Mouse (Mus musculus) midbrain, embryonic 10.5 days (tissue): ENCODE measurements around the gene Mamstr. TPM values are rescaled to one million over a fixed set of nuclear protein-coding genes. Genes with fewer than 3 reads are reported as not detected.

ENCODE experiments used
- DNase-seq: peaks from one replicate; pipeline ENCODE4 v3.0.0-alpha.2; 2017; ENCODE audit warnings: low spot score
- H3K27ac ChIP-seq: fragments of 300-500 bp; sonication (generic); replicated peaks from 2 replicates; pipeline ENCODE4 v1.5.1; 2016; ENCODE audit warnings: mild to moderate bottlenecking
- H3K27me3 ChIP-seq: fragments of 300-500 bp; sonication (generic); 2 replicates; pipeline ENCODE4 v1.6.1; 2016; ENCODE audit warnings: low read depth, mild to moderate bottlenecking; ENCODE audit not compliant: poor library complexity, severe bottlenecking
- H3K36me3 ChIP-seq: fragments of 300-500 bp; sonication (generic); 2 replicates; pipeline ENCODE4 v1.6.1; 2016; ENCODE audit warnings: mild to moderate bottlenecking, moderate library complexity
- H3K4me1 ChIP-seq: fragments of 300-500 bp; sonication (generic); 2 replicates; pipeline ENCODE4 v1.6.1; 2016
- H3K4me3 ChIP-seq: fragments of 300-500 bp; sonication (generic); 2 replicates; pipeline ENCODE4 v1.5.1; 2016; ENCODE audit warnings: mild to moderate bottlenecking, moderate library complexity
- H3K9me3 ChIP-seq: fragments of 300-500 bp; sonication (generic); replicated peaks from 2 replicates; pipeline ENCODE4 v1.6.1; 2016; ENCODE audit warnings: mild to moderate bottlenecking
- WGBS: fragments of 180-500 bp; shearing (Covaris S2); methylation state at CpG from one replicate; pipeline ENCODE4 v1.1.7; 2016; 5-methylcytosine and 5-hydroxymethylcytosine counted together
- polyA plus RNA-seq: library from polyadenylated mRNA; unstranded; fragments of >200 nt; fragmentation: Nextera tagmentation; extraction: Ambion mirVana; gene quantifications from 2 replicates; pipeline ENCODE4 v1.2.1, GENCODE M21; 2016

Gene Mamstr
- polyA plus RNA-seq, 1 experiment from 2014 or later = 2.1 TPM

- 6% methylated on average over 31 of the region's 31 CpGs for WGBS
- Histone ChIP-seq H3K27ac (no peak within 1 kb of the TSS), H3K4me1 (peaks cover 12% of the 10 kb centered on the region), H3K9me3 (no peaks in the 10 kb centered on the region), H3K36me3 (no peaks in the 10 kb centered on the region), H3K4me3 (peak within 1 kb of the TSS; percentile 12; the same call in 1 of the 2 replicates), H3K27me3 (peaks cover 59% of the 10 kb centered on the region)
- no peak for DNase-seq
Measured at GRCm38 (mm10) chr7:45617042-45617695, 22.6 kb upstream of the Mamstr start, which contains the start of gene Fut1. Gene Fut1, plus strand, starts transcription at chr7:45617289.

DNA sequence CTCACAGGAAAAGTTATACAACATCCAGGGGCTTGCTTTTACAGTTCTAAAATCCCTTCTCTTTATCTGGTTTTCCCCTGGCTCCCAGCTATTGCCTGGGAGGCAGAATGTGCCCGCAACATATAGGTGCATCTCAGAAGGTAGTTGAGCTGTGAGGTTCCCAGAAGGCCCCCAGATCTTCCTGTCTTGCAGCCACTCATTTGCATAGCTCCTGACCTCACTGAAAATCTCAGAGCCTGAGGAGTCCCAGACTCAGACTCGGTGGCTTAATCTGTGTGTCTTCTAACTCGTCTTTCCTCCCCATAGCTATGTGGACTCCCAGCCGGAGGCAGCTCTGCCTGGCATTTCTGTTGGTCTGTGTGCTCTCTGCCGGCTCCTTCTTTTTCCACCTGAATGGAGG, 21.5 kb upstream of the Mamstr start:
- DNase-seq = no peak
- Histone ChIP-seq H3K9me3 (no peaks in the 10 kb centered on the region), H3K27ac (no peak overlapping the region), H3K27me3 (peaks cover 59% of the 10 kb centered on the region), H3K4me3 (no peak overlapping the region), H3K36me3 (no peaks in the 10 kb centered on the region), H3K4me1 (peaks cover 12% of the 10 kb centered on the region)
- WGBS = 72% methylated on average over 5 of the region's 5 CpGs

DNA sequence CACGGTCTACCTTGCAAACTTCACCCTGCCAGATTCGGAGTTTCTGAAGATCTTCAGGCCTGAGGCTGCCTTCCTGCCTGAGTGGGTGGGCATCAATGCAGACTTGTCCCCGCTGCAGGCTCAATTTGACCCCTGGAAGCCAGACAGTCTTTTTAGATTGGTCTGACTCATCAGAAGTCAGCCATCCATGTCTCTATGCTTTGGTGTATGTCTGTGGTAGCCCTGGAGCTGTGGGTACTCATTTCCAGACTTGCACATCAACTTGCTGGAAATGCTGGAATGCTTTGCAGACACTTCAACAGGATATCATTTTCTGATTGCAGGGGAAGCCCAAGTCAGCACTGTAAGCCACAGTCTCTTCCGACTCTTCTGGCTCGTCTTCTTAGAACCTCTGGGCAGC, 20.2 kb upstream of the Mamstr start:
- Histone ChIP-seq H3K4me1 (peaks cover 12% of the 10 kb centered on the region), H3K27me3 (peaks cover 55% of the 10 kb centered on the region)

DNA sequence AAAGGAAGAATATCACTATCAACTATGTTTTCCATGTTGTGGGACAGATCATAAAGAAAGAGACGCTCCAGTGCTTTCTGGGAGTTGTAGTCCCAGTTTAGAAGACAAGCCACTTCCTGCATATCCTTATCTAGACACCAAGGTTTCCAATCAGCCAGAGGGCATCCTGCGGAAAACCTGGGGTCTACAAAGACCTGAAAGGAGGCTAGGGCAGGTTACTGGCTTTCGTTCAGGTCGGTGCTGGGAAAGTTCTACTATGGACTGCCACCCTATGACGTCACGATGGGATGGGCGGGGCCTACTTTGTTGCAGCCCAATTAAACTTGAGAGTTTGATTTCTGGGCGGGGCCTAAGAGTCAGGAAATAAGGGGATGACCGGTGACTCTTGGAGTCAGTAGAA, 18.3 kb upstream of the Mamstr start, which contains the start of gene Izumo1:
TSS of gene Izumo1 (plus strand) at position 369 of the 400 bp plus-strand sequence.
- no peak within 1 kb of the TSS for H3K4me3 ChIP-seq

More for the DNA sequence above, 20.2 kb upstream of the Mamstr start:
- Histone ChIP-seq H3K27ac (no peak overlapping the region), H3K36me3 (no peaks in the 10 kb centered on the region), H3K4me3 (no peak overlapping the region), H3K9me3 (no peaks in the 10 kb centered on the region)
- no peak for DNase-seq
- WGBS = 92% methylated on average over 5 of the region's 5 CpGs

DNA sequence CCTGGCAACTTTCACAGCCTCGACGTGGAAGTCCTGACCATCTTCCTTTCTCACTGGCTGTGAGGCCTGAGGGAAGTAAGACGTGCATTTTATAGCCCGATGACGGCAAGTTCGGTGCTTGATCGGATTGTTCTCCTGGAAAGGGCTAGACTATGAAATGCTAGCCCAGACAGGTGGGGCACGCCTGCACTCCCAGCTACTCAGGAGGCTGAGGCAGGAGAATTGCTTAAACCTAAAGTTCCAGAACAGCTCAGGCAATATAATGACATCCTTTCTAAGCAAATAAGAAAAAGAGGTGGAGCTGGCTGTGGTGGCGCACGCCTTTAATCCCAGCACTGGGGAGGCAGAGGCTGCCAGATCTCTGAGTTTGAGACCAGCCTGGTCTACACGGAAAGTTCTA, 16.3 kb upstream of the Mamstr start:
- Histone ChIP-seq H3K27ac (no peak overlapping the region), H3K9me3 (no peaks in the 10 kb centered on the region), H3K4me3 (no peak overlapping the region), H3K4me1 (peaks cover 4% of the 10 kb centered on the region), H3K27me3 (peaks cover 54% of the 10 kb centered on the region), H3K36me3 (no peaks in the 10 kb centered on the region)
- 93% methylated on average over 11 of the region's 11 CpGs for WGBS
- DNase-seq = no peak

More for the DNA sequence above, 18.3 kb upstream of the Mamstr start, which contains the start of gene Izumo1:
- no peak for DNase-seq
- H3K9me3 ChIP-seq = no peaks in the 10 kb centered on the region
- peaks cover 8% of the 10 kb centered on the region for H3K4me1 ChIP-seq
- WGBS = 30% methylated on average over 9 of the region's 9 CpGs
- no peak within 1 kb of the TSS for H3K27ac ChIP-seq
- peaks cover 54% of the 10 kb centered on the region for H3K27me3 ChIP-seq
- no peaks in the 10 kb centered on the region for H3K36me3 ChIP-seq

- H3K9me3 ChIP-seq = no peaks in the 10 kb centered on the region
- H3K4me1 ChIP-seq = peaks cover 10% of the 10 kb centered on the region
- no peak overlapping the region for H3K27ac ChIP-seq
- H3K27me3 ChIP-seq = peaks cover 52% of the 10 kb centered on the region
- WGBS = 86% methylated on average over 3 of the region's 3 CpGs
- DNase-seq = no peak
- H3K36me3 ChIP-seq = no peaks in the 10 kb centered on the region
- H3K4me3 ChIP-seq = no peak overlapping the region
Measured at GRCm38 (mm10) chr7:45624718-45625117, 15.1 kb upstream of the Mamstr start.

GRCm38 (mm10) chr7:45625481-45625880, 14.3 kb upstream of the Mamstr start:
- 90% methylated on average over 8 of the region's 8 CpGs for WGBS
- Histone ChIP-seq H3K4me3 (no peak overlapping the region), H3K4me1 (peaks cover 10% of the 10 kb centered on the region), H3K36me3 (no peaks in the 10 kb centered on the region), H3K27me3 (peaks cover 58% of the 10 kb centered on the region), H3K27ac (no peak overlapping the region), H3K9me3 (no peaks in the 10 kb centered on the region)
- DNase-seq = no peak

DNA sequence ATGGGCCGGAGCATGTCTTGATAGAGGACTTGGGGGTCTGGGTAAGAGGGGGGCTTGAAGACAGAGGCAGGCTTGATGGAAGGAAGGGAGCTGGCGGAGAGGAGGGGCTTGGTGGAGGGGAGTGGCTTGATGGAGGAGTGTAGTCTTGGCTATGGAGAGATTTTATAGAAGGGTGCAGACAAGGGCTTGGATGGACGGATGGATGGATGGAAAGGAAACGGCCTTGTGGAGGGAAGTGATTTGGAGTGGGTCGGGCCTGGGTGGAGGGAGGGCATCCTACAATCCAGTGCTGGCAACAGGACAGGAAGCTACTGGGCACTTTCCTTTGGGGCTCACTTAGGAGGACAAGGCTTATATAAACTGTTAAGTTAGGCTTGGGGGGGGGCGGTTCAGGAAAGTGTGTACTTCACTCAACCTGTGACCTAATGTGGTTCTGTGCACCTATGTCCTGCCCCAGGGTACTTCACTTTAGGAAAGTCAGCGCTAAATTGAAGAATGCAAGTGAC, 13.2 kb upstream of the Mamstr start:
- Histone ChIP-seq H3K4me1 (peaks cover 10% of the 10 kb centered on the region), H3K9me3 (no peaks in the 10 kb centered on the region), H3K36me3 (no peaks in the 10 kb centered on the region), H3K27me3 (peaks cover 69% of the 10 kb centered on the region), H3K4me3 (no peak overlapping the region), H3K27ac (no peak overlapping the region)
- no peak for DNase-seq
- 88% methylated on average over 7 of the region's 7 CpGs for WGBS

DNA sequence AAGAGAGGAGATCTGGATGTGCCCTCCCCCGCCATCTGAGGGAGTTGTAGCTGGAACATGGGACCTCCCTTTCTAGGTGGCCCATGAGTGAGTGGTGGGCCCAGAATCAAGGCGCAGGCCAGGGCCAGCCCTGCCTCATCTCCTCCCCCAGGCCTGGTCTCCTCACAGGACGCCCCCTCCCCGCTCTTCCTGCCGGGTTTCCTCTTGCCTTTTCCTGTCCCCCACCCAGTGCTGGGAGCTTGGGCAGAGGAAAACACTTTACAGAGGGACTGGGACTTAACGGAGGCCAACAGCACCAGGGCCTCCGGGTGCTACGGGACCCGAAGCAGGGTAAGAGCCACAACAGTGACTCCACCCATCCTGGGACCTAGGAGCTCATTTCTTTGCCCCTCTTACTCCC, 12.5 kb upstream of the Mamstr start, which contains the start of gene Rasip1:
TSS of gene Rasip1 (plus strand) at position 228 of the 400 bp plus-strand sequence.
- Histone ChIP-seq H3K4me1 (peaks cover 12% of the 10 kb centered on the region), H3K27me3 (peaks cover 76% of the 10 kb centered on the region), H3K27ac (peak within 1 kb of the TSS; percentile 85), H3K36me3 (no peaks in the 10 kb centered on the region), H3K4me3 (peak within 1 kb of the TSS; percentile 63), H3K9me3 (no peaks in the 10 kb centered on the region)
- 83% methylated on average over 9 of the region's 9 CpGs for WGBS
- DNase-seq = no peak

GRCm38 (mm10) chr7:45628364-45629294, 11.1 kb upstream of the Mamstr start:
- peaks cover 18% of the 10 kb centered on the region for H3K4me1 ChIP-seq

GRCm38 (mm10) chr7:45630064-45630907, 9.5 kb upstream of the Mamstr start:
- Histone ChIP-seq H3K27ac (no peak overlapping the region), H3K4me1 (peaks cover 18% of the 10 kb centered on the region), H3K4me3 (no peak overlapping the region), H3K36me3 (no peaks in the 10 kb centered on the region), H3K27me3 (peaks cover 82% of the 10 kb centered on the region), H3K9me3 (no peaks in the 10 kb centered on the region)
- no peak for DNase-seq
- 73% methylated on average over 23 of the region's 23 CpGs for WGBS

More at GRCm38 (mm10) chr7:45628364-45629294, 11.1 kb upstream of the Mamstr start:
- Histone ChIP-seq H3K27ac (peak overlapping the region; percentile 85), H3K36me3 (no peaks in the 10 kb centered on the region), H3K9me3 (no peaks in the 10 kb centered on the region), H3K4me3 (peak overlapping the region; percentile 63), H3K27me3 (peaks cover 89% of the 10 kb centered on the region)
- 1% methylated on average over 97 of the region's 105 CpGs for WGBS
- peak; percentile 87 for DNase-seq

DNA sequence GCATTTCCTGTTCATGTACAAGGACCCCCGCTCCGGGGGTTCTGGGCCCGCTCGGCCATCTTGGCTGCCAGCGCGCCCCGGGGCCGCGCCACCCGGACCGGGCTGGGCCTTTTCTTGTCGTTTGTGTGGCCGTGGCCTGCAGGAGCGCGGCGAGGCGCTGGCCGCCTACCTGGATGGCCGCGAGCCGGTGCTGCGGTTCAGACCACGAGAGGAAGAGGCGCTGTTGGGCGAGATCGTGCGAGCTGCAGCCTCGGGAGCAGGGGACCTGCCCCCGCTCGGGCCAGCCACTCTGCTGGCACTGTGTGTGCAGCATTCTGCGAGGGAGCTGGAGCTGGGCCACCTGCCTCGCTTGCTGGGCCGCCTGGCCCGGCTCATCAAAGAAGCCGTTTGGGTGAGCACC, 7.3 kb upstream of the Mamstr start:
- Histone ChIP-seq H3K36me3 (peaks cover 11% of the 10 kb centered on the region), H3K4me1 (peaks cover 18% of the 10 kb centered on the region), H3K27ac (peak overlapping the region; percentile 77), H3K27me3 (peaks cover 61% of the 10 kb centered on the region), H3K9me3 (0 out of 2 replicates have a peak, but pooled peaks cover 4% of the 10 kb centered on the region), H3K4me3 (peak overlapping the region; percentile 45)
- 22% methylated on average over 35 of the region's 35 CpGs for WGBS
- DNase-seq = peak; percentile 58
